Mouse (Mus musculus) intestine, embryonic 14.5 days (tissue): ENCODE data around the gene Igf2. TPM values are rescaled to one million over a fixed set of nuclear protein-coding genes. Genes with fewer than 3 reads are reported as not detected.

Experiments
- ATAC-seq: fragments of 200-750 bp; cut with Nextera tagmentation; replicated peaks from 2 replicates; pipeline ENCODE4 v1.8.0; 2017; ENCODE audit warnings: low read depth, moderate number of reproducible peaks, moderate TSS enrichment, moderate library complexity; ENCODE audit not compliant: low FRiP score, low TSS enrichment
- DNase-seq: peaks from one replicate; pipeline ENCODE4 v3.0.0-alpha.2; 2018; ENCODE audit warnings: low spot score
- H3K27ac ChIP-seq: fragments of 300-500 bp; sonication (generic); 2 replicates; pipeline ENCODE4 v1.5.1; 2014; ENCODE audit warnings: low read depth, mild to moderate bottlenecking, control low read depth
- H3K27me3 ChIP-seq: fragments of 300-500 bp; sonication (generic); replicated peaks from 2 replicates; pipeline ENCODE4 v1.6.1; 2014; ENCODE audit warnings: low read length, control low read depth; ENCODE audit not compliant: control insufficient read depth, insufficient read depth
- H3K36me3 ChIP-seq: fragments of 300-500 bp; sonication (generic); 2 replicates; pipeline ENCODE4 v1.6.1; 2014; ENCODE audit warnings: low read length, control low read depth; ENCODE audit not compliant: control insufficient read depth, insufficient read depth
- H3K4me1 ChIP-seq: fragments of 300-500 bp; sonication (generic); replicated peaks from 2 replicates; pipeline ENCODE4 v1.6.1; 2014; ENCODE audit warnings: low read length, control low read depth, mixed read lengths; ENCODE audit not compliant: control insufficient read depth, insufficient read depth
- H3K4me2 ChIP-seq: fragments of 300-500 bp; sonication (generic); 2 replicates; pipeline ENCODE4 v1.6.1; 2014; ENCODE audit warnings: low read length
- H3K4me3 ChIP-seq: fragments of 300-500 bp; sonication (generic); 2 replicates; pipeline ENCODE4 v1.5.1; 2014; ENCODE audit warnings: low read depth, low read length, control low read depth, mixed read lengths
- H3K9ac ChIP-seq: fragments of 300-500 bp; sonication (generic); 2 replicates; pipeline ENCODE4 v1.6.1; 2014; ENCODE audit warnings: mild to moderate bottlenecking, low read length
- H3K9me3 ChIP-seq: fragments of 300-500 bp; sonication (generic); 2 replicates; pipeline ENCODE4 v1.6.1; 2016; ENCODE audit warnings: low read length, control low read depth; ENCODE audit not compliant: control insufficient read depth
- WGBS: fragments of 180-500 bp; shearing (Covaris S2); extraction: QIAGEN DNeasy Blood & Tissue Kit; methylation state at CpG from one replicate; pipeline ENCODE4 v1.1.7; 2014; 5-methylcytosine and 5-hydroxymethylcytosine counted together
- polyA plus RNA-seq: library from polyadenylated mRNA; unstranded; fragments of >200 nt; fragmentation: Nextera tagmentation; extraction: Ambion mirVana; gene quantifications from 2 replicates; pipeline ENCODE4 v1.2.1, GENCODE M21; 2014

The Igf2 gene
- polyA plus RNA-seq, 1 experiment from 2014 or later, result 1,030 TPM

GRCm38 (mm10) chr7:142663151-142663550, 3.5 kb downstream of the Igf2 start:
- H3K36me3 ChIP-seq, result peaks cover 12% of the 10 kb centered on the region; the same call in 1 of the 2 replicates
- peak overlapping the region; percentile 57 for H3K4me3 ChIP-seq
- ATAC-seq (no peak), DNase-seq (no peak)
- peak overlapping the region; percentile 61 for H3K4me2 ChIP-seq
- H3K9me3 ChIP-seq, result no peaks in the 10 kb centered on the region
- peaks cover 86% of the 10 kb centered on the region for H3K27me3 ChIP-seq
- peak overlapping the region; percentile 89 for H3K9ac ChIP-seq
- H3K4me1 ChIP-seq, result 0 out of 2 replicates have a peak, but pooled peaks cover 7% of the 10 kb centered on the region
- WGBS, result 26% methylated on average over 5 of the region's 5 CpGs
- peak overlapping the region; percentile 62; the same call in 1 of the 2 replicates for H3K27ac ChIP-seq

- H3K9me3 ChIP-seq, result no peaks in the 10 kb centered on the region
- no peak for ATAC-seq
- H3K4me3 ChIP-seq, result peak overlapping the region; percentile 57
- H3K27ac ChIP-seq, result peak overlapping the region; percentile 89
- H3K27me3 ChIP-seq, result peaks cover 98% of the 10 kb centered on the region
- H3K36me3 ChIP-seq, result 0 out of 2 replicates have a peak, but pooled peaks cover 3% of the 10 kb centered on the region
- H3K9ac ChIP-seq, result peak overlapping the region; percentile 89
- peak overlapping the region; percentile 61 for H3K4me2 ChIP-seq
- H3K4me1 ChIP-seq, result 0 out of 2 replicates have a peak, but pooled peaks cover 7% of the 10 kb centered on the region
- DNase-seq, result no peak
Observed at GRCm38 (mm10) chr7:142661811-142662210, 4.8 kb downstream of the Igf2 start.

- H3K27ac ChIP-seq, result peak overlapping the region; percentile 89
- H3K36me3 ChIP-seq, result no peaks in the 10 kb centered on the region
- ATAC-seq (no peak), DNase-seq (peak; percentile 75)
- 0 out of 2 replicates have a peak, but pooled peaks cover 7% of the 10 kb centered on the region for H3K4me1 ChIP-seq
- peaks cover 100% of the 10 kb centered on the region for H3K27me3 ChIP-seq
- peak overlapping the region; percentile 57 for H3K4me3 ChIP-seq
- H3K4me2 ChIP-seq, result peak overlapping the region; percentile 61
- 2% methylated on average over 25 of the region's 25 CpGs for WGBS
- H3K9me3 ChIP-seq, result no peaks in the 10 kb centered on the region
- H3K9ac ChIP-seq, result peak overlapping the region; percentile 89
Observed at GRCm38 (mm10) chr7:142661046-142661445, 5.6 kb downstream of the Igf2 start.

- Histone ChIP-seq H3K27me3 (peaks cover 100% of the 10 kb centered on the region), H3K9me3 (no peaks in the 10 kb centered on the region), H3K27ac (peak overlapping the region; percentile 89), H3K4me1 (0 out of 2 replicates have a peak, but pooled peaks cover 7% of the 10 kb centered on the region), H3K4me3 (peak overlapping the region; percentile 57), H3K36me3 (0 out of 2 replicates have a peak, but pooled peaks cover 2% of the 10 kb centered on the region), H3K4me2 (peak overlapping the region; percentile 61), H3K9ac (peak overlapping the region; percentile 89)
- ATAC-seq, result no peak
- DNase-seq, result peak; percentile 81
- under 1% methylated on average over 29 of the region's 29 CpGs for WGBS
Observed at GRCm38 (mm10) chr7:142660651-142660945, 6.0 kb downstream of the Igf2 start.

GRCm38 (mm10) chr7:142659767-142660650, 6.6 kb downstream of the Igf2 start:
- H3K27me3 ChIP-seq, result peaks cover 100% of the 10 kb centered on the region
- peaks cover 8% of the 10 kb centered on the region; the same call in 1 of the 2 replicates for H3K36me3 ChIP-seq
- H3K9ac ChIP-seq, result peak overlapping the region; percentile 89
- peak overlapping the region; percentile 57 for H3K4me3 ChIP-seq
- ATAC-seq, result peak; percentile 29
- H3K27ac ChIP-seq, result peak overlapping the region; percentile 89
- WGBS, result under 1% methylated on average over 41 of the region's 43 CpGs
- 0 out of 2 replicates have a peak, but pooled peaks cover 7% of the 10 kb centered on the region for H3K4me1 ChIP-seq
- peak overlapping the region; percentile 61 for H3K4me2 ChIP-seq
- no peaks in the 10 kb centered on the region for H3K9me3 ChIP-seq
- peak; percentile 84 for DNase-seq

- DNase-seq, result no peak
- Histone ChIP-seq H3K4me2 (peak overlapping the region; percentile 61), H3K9ac (peak overlapping the region; percentile 89), H3K27me3 (peaks cover 99% of the 10 kb centered on the region), H3K36me3 (peaks cover 16% of the 10 kb centered on the region), H3K9me3 (no peaks in the 10 kb centered on the region), H3K4me1 (0 out of 2 replicates have a peak, but pooled peaks cover 7% of the 10 kb centered on the region), H3K27ac (peak overlapping the region; percentile 89), H3K4me3 (peak overlapping the region; percentile 57)
- peak; percentile 68 for ATAC-seq
- under 1% methylated on average over 57 of the region's 70 CpGs for WGBS
Observed at GRCm38 (mm10) chr7:142659181-142659681, 7.4 kb downstream of the Igf2 start.

- no peak for ATAC-seq
- under 1% methylated on average over 35 of the region's 40 CpGs for whole genome bisulfite sequencing
- Histone ChIP-seq H3K9ac (peak overlapping the region; percentile 89), H3K4me1 (0 out of 2 replicates have a peak, but pooled peaks cover 7% of the 10 kb centered on the region), H3K4me2 (peak overlapping the region; percentile 61), H3K27ac (peak overlapping the region; percentile 89), H3K4me3 (peak overlapping the region; percentile 57), H3K36me3 (peaks cover 21% of the 10 kb centered on the region), H3K9me3 (no peaks in the 10 kb centered on the region), H3K27me3 (peaks cover 99% of the 10 kb centered on the region)
- peak; percentile 79 for DNase-seq
Observed at GRCm38 (mm10) chr7:142658681-142659180, 7.9 kb downstream of the Igf2 start.

GRCm38 (mm10) chr7:142657821-142658614, 8.6 kb downstream of the Igf2 start:
- ATAC-seq (no peak), DNase-seq (peak; percentile 74)
- H3K27ac ChIP-seq, result peak overlapping the region; percentile 89
- H3K4me2 ChIP-seq, result peak overlapping the region; percentile 61
- 2% methylated on average over 34 of the region's 34 CpGs for WGBS
- peaks cover 95% of the 10 kb centered on the region for H3K27me3 ChIP-seq
- no peaks in the 10 kb centered on the region for H3K9me3 ChIP-seq
- H3K36me3 ChIP-seq, result peaks cover 28% of the 10 kb centered on the region
- 0 out of 2 replicates have a peak, but pooled peaks cover 7% of the 10 kb centered on the region for H3K4me1 ChIP-seq
- H3K9ac ChIP-seq, result peak overlapping the region; percentile 89
- peak overlapping the region; percentile 57 for H3K4me3 ChIP-seq
